Mouse (Mus musculus): ENCODE results near the gene Fam78a.
"Not testable (repeated sequence)": the region's sequence is repeated elsewhere in the genome, so short reads cannot be mapped to it uniquely, and the experiment has no call there.

The Fam78a gene

GRCm38 (mm10) chr2:32043836-32044235, 40.8 kb downstream of the Fam78a start:
- DNase-seq (ENCODE audit: low spot score), result no peak

GRCm38 (mm10) chr2:32041087-32041486, 43.6 kb downstream of the Fam78a start:
- DNase-seq (ENCODE audit: low spot score), result no peak

- not testable (repeated sequence) for DNase-seq (ENCODE audit: low spot score)
Measured at GRCm38 (mm10) chr2:32040646-32041045, 44.0 kb downstream of the Fam78a start.

- peak; percentile 48 for DNase-seq (ENCODE audit: low spot score)
Measured at GRCm38 (mm10) chr2:32038661-32039081, 46.0 kb downstream of the Fam78a start.

GRCm38 (mm10) chr2:32037279-32037858, 47.3 kb downstream of the Fam78a start:
- no peak for DNase-seq (ENCODE audit: low spot score)

- no peak for DNase-seq (ENCODE audit: low spot score)
Measured at GRCm38 (mm10) chr2:32034206-32034605, 50.5 kb downstream of the Fam78a start.

- no peak for DNase-seq (ENCODE audit: low spot score)
Measured at GRCm38 (mm10) chr2:32033436-32033835, 51.2 kb downstream of the Fam78a start.

DNA sequence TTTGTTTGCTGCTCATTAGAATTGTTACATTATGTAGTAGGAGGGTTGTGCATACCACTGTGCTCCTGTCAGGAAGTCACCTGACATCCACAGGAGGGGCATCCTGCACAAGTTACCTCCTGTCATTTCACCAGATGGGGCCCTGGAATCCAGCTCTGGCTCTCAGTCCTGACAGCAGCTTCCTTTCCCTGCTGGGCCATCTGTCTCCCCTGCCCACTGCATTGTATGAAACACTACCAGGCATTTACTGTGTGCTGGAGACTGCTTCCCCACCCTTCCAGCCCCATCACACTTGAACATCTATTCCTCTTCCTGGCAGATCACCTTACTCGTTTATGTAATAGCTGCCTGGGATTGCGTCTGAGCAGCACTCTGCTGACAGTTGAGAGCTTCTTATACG, 55.0 kb downstream of the Fam78a start:
- DNase-seq (ENCODE audit: low spot score), result no peak

DNA sequence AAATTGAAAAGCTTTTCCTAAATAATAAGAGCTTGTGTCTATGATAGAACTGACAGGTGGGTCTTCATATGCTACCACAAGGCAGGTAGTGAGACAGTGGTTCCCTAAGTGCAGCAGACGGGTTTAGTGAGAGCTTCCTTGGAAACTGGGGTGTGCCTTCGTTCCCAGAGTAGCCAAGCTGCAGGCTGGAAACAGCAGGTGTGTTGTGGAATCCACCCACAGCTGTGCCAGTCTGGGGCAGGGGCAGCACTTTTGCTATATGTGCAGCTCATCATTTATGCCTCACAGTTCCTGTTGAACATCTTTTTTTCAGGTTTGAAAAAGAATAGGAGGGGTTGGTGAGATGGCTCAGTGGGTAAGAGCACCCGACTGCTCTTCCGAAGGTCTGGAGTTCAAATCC, 60.3 kb downstream of the Fam78a start:
- no peak for DNase-seq (ENCODE audit: low spot score)

DNA sequence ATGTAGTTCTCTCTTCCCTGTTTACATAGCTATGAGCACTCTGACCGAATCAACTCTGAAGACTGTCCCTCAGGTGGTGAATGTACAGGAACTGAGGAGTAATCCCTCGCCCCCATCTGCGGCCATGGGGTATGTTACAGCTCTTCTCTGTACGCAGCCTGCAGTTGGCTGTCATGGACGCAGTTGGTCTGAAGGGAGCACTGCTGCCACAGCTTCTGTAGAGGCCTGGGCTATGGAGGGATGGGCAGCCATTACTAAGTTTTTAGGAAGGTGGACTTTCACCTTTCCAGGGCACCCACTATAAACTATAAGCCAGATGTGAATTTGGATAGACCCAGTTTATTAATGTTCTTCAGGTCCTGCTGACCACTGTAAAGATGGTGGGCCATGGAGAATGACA, 64.4 kb downstream of the Fam78a start:
- DNase-seq (ENCODE audit: low spot score), result no peak

GRCm38 (mm10) chr2:32019704-32020103, 65.0 kb downstream of the Fam78a start:
- no peak for DNase-seq (ENCODE audit: low spot score)

- DNase-seq (ENCODE audit: low spot score), result no peak
Measured at GRCm38 (mm10) chr2:32008716-32009115, 75.9 kb downstream of the Fam78a start.

- DNase-seq (ENCODE audit: low spot score), result no peak
Measured at GRCm38 (mm10) chr2:32008311-32008710, 76.3 kb downstream of the Fam78a start.

All from left cerebral cortex, adult 11 months (tissue).